Mouse (Mus musculus) heart, embryonic 14.5 days (tissue): Measurements from ENCODE around the gene Trmt44. TPM values are rescaled to one million over a fixed set of nuclear protein-coding genes. Genes with fewer than 3 reads are reported as not detected.
"Not testable (repeated sequence)": the region's sequence is repeated elsewhere in the genome, so short reads cannot be mapped to it uniquely, and the experiment has no call there.

ENCODE experiments used
- ATAC-seq: fragments of 200-750 bp; cut with Nextera tagmentation; 2 replicates; pipeline ENCODE4 v1.8.0; 2017; ENCODE audit warnings: low read depth, moderate TSS enrichment; ENCODE audit not compliant: insufficient number of reproducible peaks, insufficient read depth, low FRiP score
- H3K27ac ChIP-seq, 2 experiments: fragments of 200-500 bp in 1 of 2; fragments of 300-500 bp in 1 of 2; sonication (generic) in 1 of 2; replicated peaks in 1 of 2; 2 replicates each; pipeline ENCODE4 v1.5.1; 2012 to 2014; ENCODE audit warnings: low read depth in 2 of 2, low read length in 2 of 2, control low read depth in 1 of 2, mild to moderate bottlenecking in 1 of 2, mixed read lengths in 1 of 2; ENCODE audit not compliant: control insufficient read depth in 1 of 2, insufficient read depth in 1 of 2
- H3K27me3 ChIP-seq: fragments of 300-500 bp; sonication (generic); 2 replicates; pipeline ENCODE4 v1.6.1; 2014; ENCODE audit warnings: mild to moderate bottlenecking, low read length, control low read depth; ENCODE audit not compliant: control insufficient read depth, insufficient read depth
- H3K36me3 ChIP-seq: fragments of 300-500 bp; sonication (generic); 2 replicates; pipeline ENCODE4 v1.6.1; 2014; ENCODE audit warnings: mild to moderate bottlenecking, control low read depth, low read length, mixed read lengths; ENCODE audit not compliant: control insufficient read depth, insufficient read depth
- H3K4me1 ChIP-seq, 2 experiments: fragments of 200-500 bp in 1 of 2; fragments of 300-500 bp in 1 of 2; sonication (generic) in 1 of 2; 2 replicates each; pipeline ENCODE4 v1.6.1; 2012 to 2014; ENCODE audit warnings: low read length in 2 of 2, control low read depth in 1 of 2, mixed read lengths in 1 of 2; ENCODE audit not compliant: control insufficient read depth in 2 of 2, insufficient read depth in 2 of 2
- H3K4me2 ChIP-seq: fragments of 300-500 bp; sonication (generic); 2 replicates; pipeline ENCODE4 v1.6.1; 2014; ENCODE audit warnings: mild to moderate bottlenecking, low read length
- H3K4me3 ChIP-seq, 2 experiments: fragments of 200-500 bp in 1 of 2; fragments of 300-500 bp in 1 of 2; sonication (generic) in 1 of 2; 2 replicates each; pipeline ENCODE4 v1.5.1; 2012 to 2014; ENCODE audit warnings: low read length in 2 of 2, mild to moderate bottlenecking in 2 of 2, control low read depth in 1 of 2, low read depth in 1 of 2, moderate library complexity in 1 of 2; ENCODE audit not compliant: control insufficient read depth in 1 of 2, insufficient read depth in 1 of 2
- H3K9ac ChIP-seq: fragments of 300-500 bp; sonication (generic); 2 replicates; pipeline ENCODE4 v1.6.1; 2014; ENCODE audit warnings: mild to moderate bottlenecking, low read length
- H3K9me3 ChIP-seq: fragments of 300-500 bp; sonication (generic); 2 replicates; pipeline ENCODE4 v1.6.1; 2016; ENCODE audit warnings: low read length, control low read depth; ENCODE audit not compliant: control insufficient read depth
- WGBS: fragments of 180-500 bp; shearing (Covaris S2); extraction: QIAGEN DNeasy Blood & Tissue Kit; methylation state at CpG from one replicate; pipeline ENCODE4 v1.1.7; 2014; 5-methylcytosine and 5-hydroxymethylcytosine counted together
- polyA plus RNA-seq: library from polyadenylated mRNA; unstranded; fragments of >200 nt; fragmentation: Nextera tagmentation; extraction: Ambion mirVana; gene quantifications from 2 replicates; pipeline ENCODE4 v1.2.1, GENCODE M21; 2014

The Trmt44 gene
- polyA plus RNA-seq, 1 experiment from 2014 or later = 5.0 TPM

DNA sequence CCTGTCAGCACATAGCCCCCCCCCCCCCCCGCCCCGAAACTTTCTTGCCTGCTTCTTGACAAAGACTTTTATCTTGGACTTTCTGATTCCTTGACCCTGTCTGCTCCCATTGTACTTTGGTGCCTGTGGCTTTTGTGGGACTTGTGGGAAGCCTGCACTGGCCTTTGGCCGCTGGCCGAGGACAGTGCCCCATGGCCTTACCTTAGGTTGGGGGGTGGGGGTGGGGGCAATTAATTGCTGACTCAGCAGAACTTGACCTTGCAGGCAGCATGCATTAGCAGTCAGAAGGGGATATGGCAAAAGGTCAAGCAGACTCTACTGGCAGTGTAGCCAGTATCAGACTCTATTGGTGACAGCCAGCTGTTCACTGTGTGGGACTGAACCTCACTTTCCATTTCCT, 16.6 kb upstream of the Trmt44 start:
- ATAC-seq = no peak
- Histone ChIP-seq H3K27me3 (no peaks in the 10 kb centered on the region; the same call in 1 of the 2 replicates), H3K9me3 (peaks cover 13% of the 10 kb centered on the region), H3K9ac (no peak overlapping the region), H3K4me2 (no peak overlapping the region), H3K4me1 (no peaks in the 10 kb centered on the region), H3K27ac (no peak overlapping the region), H3K36me3 (peaks cover 72% of the 10 kb centered on the region), H3K4me3 (no peak overlapping the region)
- 86% methylated on average over 3 of the region's 4 CpGs for WGBS

DNA sequence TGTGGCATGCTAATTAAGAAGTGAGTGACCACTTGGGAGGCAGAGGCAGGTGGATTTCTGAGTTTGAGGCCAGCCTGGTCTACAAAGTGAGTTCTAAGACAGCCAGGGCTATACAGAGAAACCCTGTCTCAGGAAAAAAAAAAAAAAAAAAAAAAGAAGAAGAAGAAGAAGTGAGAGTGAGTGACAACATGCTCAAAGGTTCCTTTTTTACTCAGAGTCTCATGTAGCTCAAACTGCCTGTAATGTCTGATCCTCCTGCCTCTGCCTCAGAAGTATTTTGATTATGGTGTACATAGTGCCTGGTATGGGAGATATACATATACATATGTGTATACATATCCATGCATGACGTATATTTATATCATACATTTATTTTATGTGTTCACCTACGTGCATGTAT, 9.4 kb upstream of the Trmt44 start:
- Histone ChIP-seq H3K36me3 (peaks cover 13% of the 10 kb centered on the region), H3K4me1 (peaks cover 7 to 12% of the 10 kb centered on the region in 2 experiments; a peak in 3 of 4 replicates)
- H3K27me3 ChIP-seq, ATAC-seq, H3K9ac ChIP-seq, H3K4me2 ChIP-seq, H3K9me3 ChIP-seq, H3K27ac ChIP-seq, H3K4me3 ChIP-seq: not testable (repeated sequence)
- WGBS = 89% methylated on average over 2 of the region's 2 CpGs

DNA sequence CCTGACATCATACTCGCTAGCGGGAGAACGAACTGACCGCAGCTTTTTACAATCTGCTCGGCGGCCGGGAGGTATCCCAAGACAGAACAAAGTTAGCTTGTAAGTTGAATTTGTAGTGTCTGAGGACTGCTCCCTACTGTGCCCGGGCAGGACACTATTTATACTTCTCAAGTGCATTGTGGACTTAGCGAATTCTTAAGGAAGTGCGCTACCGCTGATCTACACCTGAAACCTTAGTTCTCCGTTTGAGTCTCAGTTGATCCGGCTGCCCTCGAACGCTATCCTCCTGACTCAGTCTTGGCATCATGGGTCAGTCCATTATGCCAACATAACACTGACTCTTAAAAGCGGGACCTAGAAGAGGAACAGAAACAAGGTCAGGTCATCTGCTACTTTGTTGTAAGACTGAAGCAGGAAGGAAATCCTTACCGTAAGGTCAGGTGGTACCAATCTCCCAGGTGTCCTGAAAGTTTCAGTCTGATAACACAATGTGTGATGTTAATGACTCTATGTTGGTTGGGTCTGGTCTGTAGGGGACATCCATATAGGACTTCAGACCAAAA, 8.4 kb upstream of the Trmt44 start:
- Histone ChIP-seq H3K27ac (peak overlapping the region; percentile 54 to 68), H3K4me3 (peak overlapping the region; percentile 50 to 84)

DNA sequence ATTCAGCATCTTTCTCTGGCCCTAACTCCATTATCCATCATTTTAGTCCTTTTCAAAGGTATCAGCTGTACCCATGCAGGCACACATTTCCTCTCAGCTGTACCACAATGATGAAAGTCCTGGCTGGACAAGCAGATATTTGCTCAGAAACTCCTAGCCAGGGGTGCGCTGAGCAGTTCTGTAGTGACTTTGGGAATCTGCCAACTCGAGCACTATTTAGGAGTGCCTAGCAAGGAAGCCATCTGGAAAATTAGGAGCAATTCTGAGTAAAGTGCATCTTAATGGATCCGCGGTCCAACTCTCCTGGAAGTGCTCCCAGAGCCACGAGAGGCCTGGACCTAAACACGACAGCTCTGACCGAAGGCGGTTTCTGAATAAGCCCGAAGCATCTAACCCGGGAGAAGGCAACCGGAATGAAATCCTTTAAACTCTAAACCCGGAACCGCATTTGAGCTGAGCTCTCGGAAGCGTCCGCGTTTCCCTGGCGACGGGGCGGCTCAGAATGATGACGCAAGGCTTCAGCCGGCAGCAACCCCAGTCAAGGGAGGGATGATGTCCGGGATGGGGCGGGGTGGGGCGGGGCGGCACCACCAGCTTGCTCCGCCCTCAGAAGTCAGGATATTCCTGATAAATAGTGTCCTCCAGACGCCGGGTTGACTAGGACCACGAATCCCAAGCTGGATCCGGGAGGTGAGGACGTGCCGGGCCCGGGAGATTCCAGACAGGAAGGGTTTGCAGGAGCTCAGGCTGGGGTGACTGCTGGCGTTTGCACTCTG, 7.8 kb upstream of the Trmt44 start, which contains the start of gene Acox3:
TSS of gene Acox3 (plus strand) at position 596 of the 776 bp plus-strand sequence.
- Histone ChIP-seq H3K4me1 (peaks cover 7 to 12% of the 10 kb centered on the region in 2 experiments; a peak in 3 of 4 replicates), H3K4me3 (peak within 1 kb of the TSS; percentile 50 to 84), H3K4me2 (peak within 1 kb of the TSS; percentile 67), H3K36me3 (no peaks in the 10 kb centered on the region), H3K9me3 (no peaks in the 10 kb centered on the region), H3K9ac (peak within 1 kb of the TSS; percentile 66), H3K27ac (peak within 1 kb of the TSS; percentile 54 to 68), H3K27me3 (0 out of 2 replicates have a peak, but pooled peaks cover 5% of the 10 kb centered on the region)
- under 1% methylated on average over 35 of the region's 35 CpGs for WGBS
- peak; percentile 89 for ATAC-seq

More for the DNA sequence above, 8.4 kb upstream of the Trmt44 start:
- peaks cover 7 to 12% of the 10 kb centered on the region in 2 experiments; a peak in 3 of 4 replicates for H3K4me1 ChIP-seq
- H3K4me2 ChIP-seq = peak overlapping the region; percentile 67
- ATAC-seq = no peak
- no peaks in the 10 kb centered on the region for H3K9me3 ChIP-seq
- 0 out of 2 replicates have a peak, but pooled peaks cover 5% of the 10 kb centered on the region for H3K27me3 ChIP-seq
- peak overlapping the region; percentile 66 for H3K9ac ChIP-seq
- 3% methylated on average over 17 of the region's 17 CpGs for WGBS
- peaks cover 3% of the 10 kb centered on the region for H3K36me3 ChIP-seq

DNA sequence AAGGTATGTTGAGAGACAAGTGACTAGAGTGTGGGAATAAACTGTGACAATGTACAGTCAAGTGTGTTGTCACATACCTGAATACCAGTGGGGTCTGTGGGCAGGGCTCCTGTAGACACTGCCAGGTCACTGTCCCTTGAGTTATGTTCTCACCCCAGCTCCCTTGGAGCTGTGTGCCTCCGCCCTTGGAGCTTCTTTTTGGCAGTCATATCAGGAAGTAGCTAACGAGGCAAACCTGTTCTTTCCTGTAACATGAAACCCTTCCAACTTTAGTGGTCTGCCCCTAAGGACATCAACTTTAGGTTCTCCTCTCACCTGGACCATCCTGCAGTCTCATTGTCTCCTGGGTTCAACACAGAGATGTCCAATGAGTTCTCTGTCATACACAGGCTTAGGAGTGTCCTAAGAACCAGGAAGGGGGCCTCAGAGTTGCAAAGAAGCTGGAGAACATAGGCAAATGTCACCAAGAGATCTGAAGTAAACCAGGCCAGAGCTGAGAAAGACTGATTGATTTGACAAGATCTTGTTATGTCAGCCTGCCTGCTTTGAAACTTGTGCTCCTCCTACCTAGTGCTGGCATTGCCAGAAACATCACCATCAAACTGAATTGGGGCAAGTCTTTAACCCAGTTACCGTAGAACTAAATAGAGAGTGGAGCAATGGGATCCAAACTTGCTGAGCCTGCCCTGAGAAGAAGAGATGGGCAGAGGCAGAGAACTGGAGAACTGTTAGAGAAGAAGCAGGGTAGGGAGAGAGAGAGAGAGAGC, 5.5 kb upstream of the Trmt44 start:
- Histone ChIP-seq H3K9me3 (no peaks in the 10 kb centered on the region), H3K36me3 (no peaks in the 10 kb centered on the region), H3K27ac (no peak overlapping the region), H3K4me2 (no peak overlapping the region), H3K4me3 (no peak overlapping the region), H3K27me3 (0 out of 2 replicates have a peak, but pooled peaks cover 5% of the 10 kb centered on the region), H3K4me1 (peaks cover 7 to 14% of the 10 kb centered on the region in 2 experiments; a peak in 3 of 4 replicates), H3K9ac (no peak overlapping the region)
- ATAC-seq = no peak
- WGBS = 51% methylated on average over 3 of the region's 3 CpGs

DNA sequence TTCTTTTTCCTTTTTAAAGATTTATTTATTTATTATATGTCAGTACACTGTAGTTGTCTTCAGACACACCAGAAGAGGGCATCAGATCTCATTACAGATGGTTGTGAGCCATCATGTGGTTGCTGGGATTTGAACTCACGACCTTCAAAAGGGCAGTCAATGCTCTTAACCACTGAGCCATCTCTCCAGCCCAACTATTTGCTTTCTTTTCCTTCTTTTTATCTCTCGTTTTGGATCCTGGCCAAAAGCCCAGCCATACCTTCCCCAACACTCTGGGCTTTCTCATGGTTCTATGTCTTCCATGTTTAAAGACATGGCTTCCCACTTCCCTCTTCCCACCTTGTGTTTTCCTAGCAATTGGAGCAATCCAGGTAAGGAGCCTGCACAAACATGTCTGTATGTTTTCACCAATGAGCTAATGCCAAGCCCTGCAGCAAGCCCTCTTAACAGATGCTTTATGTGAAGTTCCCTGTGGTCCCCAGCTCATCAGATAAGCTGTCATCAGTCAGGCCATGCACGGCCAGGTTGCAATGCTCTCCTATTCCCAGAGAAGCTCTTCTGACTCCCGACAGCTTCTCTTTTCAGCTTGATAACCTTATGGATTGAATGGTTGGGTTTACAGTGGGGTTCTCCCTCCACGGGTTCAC, 4.5 kb upstream of the Trmt44 start:
- Histone ChIP-seq H3K9me3 (no peaks in the 10 kb centered on the region), H3K4me2 (no peak overlapping the region), H3K9ac (no peak overlapping the region), H3K4me1 (peaks cover 7 to 17% of the 10 kb centered on the region in 2 experiments; a peak in 3 of 4 replicates), H3K27ac (no peak overlapping the region), H3K36me3 (no peaks in the 10 kb centered on the region), H3K4me3 (no peak overlapping the region), H3K27me3 (0 out of 2 replicates have a peak, but pooled peaks cover 5% of the 10 kb centered on the region)
- WGBS = 40% methylated on average over 5 of the region's 5 CpGs
- no peak for ATAC-seq

DNA sequence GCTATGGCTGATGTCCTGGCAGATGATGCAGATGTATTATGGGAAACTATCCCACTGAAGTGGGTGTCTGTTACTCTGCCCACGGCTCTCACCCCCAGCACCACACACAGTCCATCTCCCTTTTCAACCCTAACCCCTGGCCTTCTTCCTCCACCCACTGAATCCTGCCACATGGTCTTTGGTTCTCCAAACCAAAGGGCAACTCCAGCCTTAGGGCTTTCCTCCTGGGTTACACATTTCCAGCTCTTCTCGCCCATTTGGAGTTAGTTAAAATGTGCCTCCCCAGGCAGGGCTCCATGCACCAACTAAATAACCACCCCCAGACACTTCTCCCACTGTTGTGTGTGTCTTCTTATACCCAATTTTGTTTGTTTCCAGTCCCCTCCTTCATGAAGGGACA, 3.5 kb upstream of the Trmt44 start:
- Histone ChIP-seq H3K9ac (no peak overlapping the region), H3K4me3 (no peak overlapping the region), H3K9me3 (no peaks in the 10 kb centered on the region), H3K4me2 (no peak overlapping the region), H3K36me3 (peaks cover 4% of the 10 kb centered on the region; the same call in 1 of the 2 replicates), H3K4me1 (peaks cover 7 to 17% of the 10 kb centered on the region in 2 experiments), H3K27me3 (0 out of 2 replicates have a peak, but pooled peaks cover 5% of the 10 kb centered on the region), H3K27ac (no peak overlapping the region)
- no peak for ATAC-seq
- 52% methylated on average over 2 of the region's 2 CpGs for WGBS
